ENCODE assay signal across 12 mouse cellular contexts in the genomic region with DNA sequence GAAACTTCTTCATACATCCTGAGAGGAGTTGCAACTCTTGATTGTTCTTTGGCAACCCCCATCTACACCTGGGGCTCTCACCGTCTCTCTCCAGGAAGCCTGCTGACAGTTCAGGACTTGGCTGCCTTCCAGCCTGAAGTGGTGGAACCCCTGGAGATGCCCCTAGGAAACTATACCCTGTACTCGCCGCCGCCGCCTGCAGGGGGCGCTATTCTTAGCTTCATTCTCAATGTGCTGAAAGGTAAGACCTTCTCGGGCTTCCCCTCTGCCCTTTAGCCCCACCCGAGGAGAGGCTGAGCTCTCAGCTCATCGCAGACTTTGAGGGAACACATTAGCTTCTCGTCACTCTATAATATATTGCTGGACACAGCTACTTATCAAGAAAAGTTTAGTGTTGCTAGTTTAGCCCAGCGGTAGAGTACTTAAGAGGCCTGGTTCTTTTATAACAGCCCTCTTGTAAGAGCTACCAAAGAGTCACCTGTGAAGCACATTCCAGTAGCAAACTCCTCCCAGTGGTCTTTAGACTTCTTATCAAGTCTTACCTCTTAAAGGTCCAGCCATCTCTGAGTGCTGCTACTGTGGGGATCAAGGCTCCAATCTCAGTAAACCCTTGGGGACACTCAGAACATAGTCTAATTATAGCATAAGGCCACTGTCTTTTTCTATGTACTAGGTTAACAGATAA. TPM values are rescaled to one million over a fixed set of nuclear protein-coding genes. Genes with fewer than 3 reads are reported as not detected.
DNase-seq lines count a peak whose midpoint lies in the region; ATAC-seq and TF ChIP-seq lines count a peak whose summit lies in the region.
"Had no signal": no experiment of that assay in that cellular context is flagged by ENCODE, and none has a peak within 500 bp of the region (broad histone marks: within the 10 kb centered on the region; RNA-seq: fewer than 3 reads in every experiment).

No protein-coding gene starts in this region.

- no peaks in the 10 kb centered on the region for H3K9me3 ChIP-seq in kidney, postnatal 0 days (replicated peaks; ENCODE audit: low read length)
- no peaks in the 10 kb centered on the region for H3K9me3 ChIP-seq in kidney, embryonic 14.5 days (ENCODE audit: control insufficient read depth, low read length)
- H3K9me3 ChIP-seq: embryonic facial prominence, embryonic 15.5 days; stomach, embryonic 15.5 days had no signal

- no peaks in the 10 kb centered on the region for H3K4me1 ChIP-seq in kidney, postnatal 0 days (replicated peaks; ENCODE audit: insufficient read depth, low read length)
- H3K4me1 ChIP-seq in kidney, embryonic 14.5 days (ENCODE audit: control insufficient read depth, insufficient read depth, low read length), result no peaks in the 10 kb centered on the region
- H3K4me1 ChIP-seq in small intestine, adult 2 months (ENCODE audit: control insufficient read depth, insufficient read depth, insufficient read length, low read length), result peaks cover 3% of the 10 kb centered on the region; the same call in 1 of the 2 replicates
- H3K4me1 ChIP-seq: embryonic facial prominence, embryonic 15.5 days; stomach, embryonic 15.5 days had no signal

- TF ChIP-seq POLR2A in small intestine, adult 2 months (IDR thresholded peaks at IDR 0.05; ENCODE audit: low read depth, low read length), result no peak

- 36% methylated on average over 11 of the region's 11 CpGs for WGBS in kidney, postnatal 0 days
- WGBS in kidney, embryonic 14.5 days, result 37% methylated on average over 11 of the region's 11 CpGs
- 31% methylated on average over 11 of the region's 11 CpGs for WGBS in small intestine, adult 2 months

- peak; percentile 33; the same call in 1 of the 2 replicates for TF ChIP-seq CTCF in kidney, postnatal 0 days (IDR thresholded peaks at IDR 0.05; ENCODE audit: low read depth)
- peak; percentile 56; the same call in 1 of the 2 replicates for TF ChIP-seq CTCF in small intestine, adult 2 months (IDR thresholded peaks at IDR 0.05; ENCODE audit: extremely low read depth, insufficient read length, insufficient replicate concordance, low read depth, low read length)

- H3K4me3 ChIP-seq in kidney, postnatal 0 days (replicated peaks; ENCODE audit: low read depth, low read length), result no peak overlapping the region
- no peak overlapping the region for H3K4me3 ChIP-seq in kidney, embryonic 14.5 days (ENCODE audit: low read length)
- no peak overlapping the region for H3K4me3 ChIP-seq in small intestine, adult 2 months (ENCODE audit: low read depth, low read length)
- H3K4me3 ChIP-seq: embryonic facial prominence, embryonic 15.5 days; stomach, embryonic 15.5 days had no signal

- DNase-seq in kidney, postnatal 0 days (ENCODE audit: low spot score), result no peak
- peak; percentile 34 for DNase-seq in CD4-positive helper T cell, adult 2 months (ENCODE audit: low read depth, low spot score)
- DNase-seq in R1 (ENCODE audit: low read depth, low spot score), result peak; percentile 80
- no peak for DNase-seq in adrenal gland, adult 8-10 months

- H3K9ac ChIP-seq in kidney, postnatal 0 days (ENCODE audit: low read depth, low read length), result no peak overlapping the region
- H3K9ac ChIP-seq in kidney, embryonic 14.5 days (ENCODE audit: low read depth, low read length), result no peak overlapping the region
- H3K9ac ChIP-seq: embryonic facial prominence, embryonic 15.5 days; stomach, embryonic 15.5 days had no signal

- H3K36me3 ChIP-seq in kidney, postnatal 0 days (ENCODE audit: insufficient read depth, low read length), result no peaks in the 10 kb centered on the region
- no peaks in the 10 kb centered on the region for H3K36me3 ChIP-seq in kidney, embryonic 14.5 days (ENCODE audit: control insufficient read depth, insufficient read depth, low read length)
- no peaks in the 10 kb centered on the region for H3K36me3 ChIP-seq in small intestine, adult 2 months (ENCODE audit: control insufficient read depth, insufficient read depth, low read length)
- H3K36me3 ChIP-seq: embryonic facial prominence, embryonic 15.5 days; stomach, embryonic 15.5 days had no signal

- no peak overlapping the region for H3K27ac ChIP-seq in kidney, postnatal 0 days
- H3K27ac ChIP-seq in kidney, embryonic 14.5 days (ENCODE audit: low read depth, low read length), result no peak overlapping the region
- H3K27ac ChIP-seq in small intestine, adult 2 months (ENCODE audit: insufficient read depth, low read depth, low read length), result no peak overlapping the region
- H3K27ac ChIP-seq: embryonic facial prominence, embryonic 15.5 days; stomach, embryonic 15.5 days had no signal

- ATAC-seq in kidney, postnatal 0 days (replicated peaks; ENCODE audit: low FRiP score, low read depth), result no peak
- no peak for ATAC-seq in kidney, embryonic 14.5 days (ENCODE audit: low FRiP score, low TSS enrichment)
- ATAC-seq in megakaryocyte-erythroid progenitor cell, adult 5-6 weeks (replicated peaks; ENCODE audit: low FRiP score, low TSS enrichment, poor library complexity, severe bottlenecking), result no peak
- ATAC-seq: midbrain, embryonic 16.5 days had no signal

- no peak overlapping the region for H3K4me2 ChIP-seq in kidney, postnatal 0 days (ENCODE audit: low read length)
- H3K4me2 ChIP-seq in kidney, embryonic 14.5 days (replicated peaks; ENCODE audit: low read depth, low read length), result no peak overlapping the region
- H3K4me2 ChIP-seq: embryonic facial prominence, embryonic 15.5 days; stomach, embryonic 15.5 days had no signal

- H3K27me3 ChIP-seq in kidney, postnatal 0 days (ENCODE audit: insufficient read depth, low read length), result no peaks in the 10 kb centered on the region
- H3K27me3 ChIP-seq in kidney, embryonic 14.5 days (ENCODE audit: control insufficient read depth, insufficient read depth, low read length), result no peaks in the 10 kb centered on the region
- no peaks in the 10 kb centered on the region for H3K27me3 ChIP-seq in small intestine, adult 2 months (ENCODE audit: control insufficient read depth, insufficient read depth, low read length)
- H3K27me3 ChIP-seq: embryonic facial prominence, embryonic 15.5 days; stomach, embryonic 15.5 days had no signal

RNA-seq across cellular contexts. Expression of a gene that starts 16.2 kb away (rescaled TPM):
- 4.2 and 5.1 TPM in 2 replicates for polyA plus RNA-seq in kidney, postnatal 0 days (2015; fragmentation: Nextera tagmentation; extraction: Ambion mirVana)
- 3.9 and 4.7 TPM in 2 replicates for polyA plus RNA-seq in kidney, embryonic 14.5 days (2014; fragmentation: Nextera tagmentation; extraction: Ambion mirVana)
- 17.9 and 27.0 TPM in 2 replicates for polyA plus RNA-seq in small intestine, adult 2 months (2012; rRNA removed)
- total RNA-seq in adrenal gland, adult 8-10 months (2022), result 1 to 10 TPM; 4.2 to 9.6 (median 5.7) TPM
- total RNA-seq in megakaryocyte-erythroid progenitor cell, adult 5-6 weeks (2014; fragmentation: Nextera tagmentation), result 0.52 and 0.67 TPM in 2 replicates
- 0.70 and 2.7 TPM in 2 replicates for total RNA-seq in megakaryocyte-erythroid progenitor cell, adult 5-6 weeks (2017)

RNA-seq across cellular contexts. Expression of a gene that starts 38.5 kb away (rescaled TPM):
- polyA plus RNA-seq in kidney, postnatal 0 days (2015; fragmentation: Nextera tagmentation; extraction: Ambion mirVana), result 33.7 and 38.7 TPM in 2 replicates
- polyA plus RNA-seq in kidney, embryonic 14.5 days (2014; fragmentation: Nextera tagmentation; extraction: Ambion mirVana), result 4.2 and 9.2 TPM in 2 replicates
- polyA plus RNA-seq in small intestine, adult 2 months (2012; rRNA removed), result 19.1 and 261 TPM in 2 replicates
- total RNA-seq in adrenal gland, adult 8-10 months (2022), result 10 to 100 TPM in 2 of 4 experiments, 1 to 10 TPM in 2; 9.4 to 15.1 (median 11.5) TPM
- total RNA-seq in megakaryocyte-erythroid progenitor cell, adult 5-6 weeks (2014; fragmentation: Nextera tagmentation), result 2.3 and 4.8 TPM in 2 replicates
- total RNA-seq in megakaryocyte-erythroid progenitor cell, adult 5-6 weeks (2017), result 0.69 and 0.94 TPM in 2 replicates

RNA-seq across cellular contexts. Expression of a gene that starts 43.9 kb away (rescaled TPM):
- polyA plus RNA-seq in kidney, postnatal 0 days (2015; fragmentation: Nextera tagmentation; extraction: Ambion mirVana), result 317 and 388 TPM in 2 replicates
- 29.1 and 57.6 TPM in 2 replicates for polyA plus RNA-seq in kidney, embryonic 14.5 days (2014; fragmentation: Nextera tagmentation; extraction: Ambion mirVana)
- polyA plus RNA-seq in small intestine, adult 2 months (2012; rRNA removed), result 454 and 722 TPM in 2 replicates
- under 1 TPM in 2 of 4 experiments, not detected in 2; 0.40 to 0.42 TPM for total RNA-seq in adrenal gland, adult 8-10 months (2022)
- total RNA-seq in megakaryocyte-erythroid progenitor cell, adult 5-6 weeks (2014; fragmentation: Nextera tagmentation), result 3.3 TPM in 1 of 2 replicates, not detected in the other
- not detected in 2 replicates for total RNA-seq in megakaryocyte-erythroid progenitor cell, adult 5-6 weeks (2017)
- total RNA-seq: gastrocnemius, adult 8-10 months had no signal

RNA-seq across cellular contexts. Expression of a gene that starts 45.2 kb away (rescaled TPM):
- 2.6 and 2.7 TPM in 2 replicates for polyA plus RNA-seq in kidney, postnatal 0 days (2015; fragmentation: Nextera tagmentation; extraction: Ambion mirVana)
- 2.1 and 2.9 TPM in 2 replicates for polyA plus RNA-seq in kidney, embryonic 14.5 days (2014; fragmentation: Nextera tagmentation; extraction: Ambion mirVana)
- polyA plus RNA-seq in small intestine, adult 2 months (2012; rRNA removed), result 1.8 and 1.9 TPM in 2 replicates
- under 1 TPM; 0.19 to 0.37 (median 0.26) TPM for total RNA-seq in adrenal gland, adult 8-10 months (2022)
- 0.07 TPM in 1 of 2 replicates, not detected in the other for total RNA-seq in megakaryocyte-erythroid progenitor cell, adult 5-6 weeks (2014; fragmentation: Nextera tagmentation)
- not detected in 2 replicates for total RNA-seq in megakaryocyte-erythroid progenitor cell, adult 5-6 weeks (2017)
- total RNA-seq: hematopoietic stem cell, adult 5-6 weeks had no signal

Comparison
In these comparisons a context has a peak if more than half of its experiments do, and no peak if none do; other contexts are left out.
1. DNase-seq: peak in CD4-positive helper T cell, adult 2 months (single experiment) and R1 (single experiment); none in kidney, postnatal 0 days (single experiment) and adrenal gland, adult 8-10 months (single experiment).